Mouse (Mus musculus): ENCODE data around the gene Myo1d.

Myo1d gene

DNA sequence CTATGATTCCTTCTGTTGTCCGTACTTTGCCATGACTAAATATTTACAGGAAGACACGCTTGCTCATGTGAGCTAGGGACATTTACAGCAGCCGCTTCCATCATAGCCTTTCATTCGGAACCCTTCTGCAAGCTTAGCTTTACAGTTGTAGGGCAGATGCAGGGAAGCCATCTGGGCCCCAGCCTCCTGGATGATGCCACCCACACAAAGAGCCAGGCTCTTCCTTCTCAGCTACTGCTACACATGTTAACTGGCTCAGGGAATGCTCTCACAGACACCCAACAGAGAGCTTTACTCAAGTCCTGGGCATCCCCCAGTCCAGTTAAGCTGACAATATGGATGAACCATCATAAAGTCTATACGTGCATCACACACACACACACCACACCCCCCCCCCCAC, 224.4 kb downstream of the Myo1d start:
- in situ Hi-C loops (cut with MboI, MseI) = loop anchor here in 1 of 2 experiments (10.0 kb wide), 1 partner anchor 229 kb away; the partner anchor contains the start of gene Myo1d

DNA sequence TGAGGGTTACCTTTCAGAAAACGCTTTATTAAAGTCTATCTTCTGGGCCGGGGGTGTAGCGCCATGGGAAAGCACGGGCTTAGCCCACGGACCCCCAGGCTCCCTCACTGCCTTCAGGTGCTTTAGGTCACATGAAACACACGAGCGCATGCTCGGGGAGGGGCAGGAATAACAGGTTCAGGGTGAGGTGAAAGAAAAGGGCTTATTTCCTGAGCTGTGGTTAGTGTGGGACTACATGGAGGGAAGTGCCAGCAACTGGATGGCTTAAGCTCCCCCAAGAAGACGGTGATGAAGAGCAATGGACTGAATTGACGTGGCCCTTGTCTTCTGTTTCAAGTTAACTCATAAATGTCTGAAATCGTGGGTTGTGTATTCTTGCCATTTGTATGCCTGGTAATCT, 226.8 kb downstream of the Myo1d start:
- in situ Hi-C loops (cut with MboI, MseI) = loop anchor here in 1 of 2 experiments (10.0 kb wide), 1 partner anchor 232 kb away; the partner anchor contains the start of gene Myo1d

DNA sequence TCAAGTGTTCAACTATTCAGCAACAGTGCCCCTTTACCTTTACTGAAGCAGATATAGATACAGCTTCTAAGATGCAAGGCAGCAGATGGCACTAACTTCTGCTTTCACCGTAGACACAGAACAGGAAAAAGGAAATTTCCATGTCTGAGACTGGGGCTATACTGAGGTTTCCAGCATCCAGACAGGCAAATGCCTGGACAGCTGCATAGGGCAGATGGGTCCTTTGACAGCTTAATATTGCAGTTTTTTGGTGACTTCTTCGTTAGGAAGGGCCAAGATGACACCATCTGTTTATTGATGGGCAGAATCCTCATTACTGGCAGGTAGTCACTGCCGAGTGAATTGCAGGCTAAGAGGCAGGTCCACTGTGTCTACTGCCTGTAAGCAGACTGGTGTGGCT, 228.2 kb downstream of the Myo1d start:
- in situ Hi-C loops (cut with MboI, MseI) = loop anchor here in 1 of 2 experiments (10.0 kb wide), 1 partner anchor 233 kb away; the partner anchor contains the start of gene Myo1d

DNA sequence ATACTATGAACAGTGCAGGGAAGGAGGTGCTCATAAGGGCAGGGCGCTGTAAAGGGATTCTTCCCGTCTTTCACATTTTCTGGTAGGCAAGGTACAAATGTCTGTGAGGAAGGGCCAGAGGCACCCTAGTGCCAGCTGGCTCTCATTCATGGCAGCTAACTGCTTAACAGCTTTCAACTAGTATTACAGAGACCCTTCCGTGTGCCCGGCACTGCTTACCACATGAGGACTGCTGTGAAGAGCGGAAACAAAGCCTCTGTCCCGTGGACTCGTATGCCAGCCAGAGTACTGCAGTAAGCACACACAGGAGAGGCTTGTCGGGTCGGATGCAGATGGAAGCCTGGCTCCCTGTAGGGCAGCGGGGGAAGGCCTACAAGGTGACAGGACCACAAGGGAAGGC, 229.6 kb downstream of the Myo1d start:
- in situ Hi-C loops (cut with MboI, MseI) = loop anchor here in 1 of 2 experiments (10.0 kb wide), 1 partner anchor 235 kb away; the partner anchor contains the start of gene Myo1d

DNA sequence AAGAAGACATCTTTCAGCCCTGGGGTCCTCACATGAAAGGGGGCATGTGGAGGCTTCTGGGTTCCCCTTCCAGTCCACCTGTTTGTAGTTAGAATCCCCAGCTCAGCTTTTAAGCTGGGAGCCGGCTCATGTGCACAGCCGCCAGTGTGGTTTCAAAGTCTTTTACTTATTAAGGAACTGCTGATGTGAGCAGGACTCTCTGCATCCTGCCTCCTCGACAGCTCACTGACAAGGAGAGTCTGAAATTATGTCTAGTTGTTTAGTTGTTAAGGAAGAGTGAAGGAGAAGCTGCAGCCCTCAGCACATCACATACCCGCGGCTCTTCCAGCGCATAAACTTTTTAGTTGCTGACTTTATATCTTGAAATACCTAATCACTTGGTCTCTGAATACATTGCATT, 230.0 kb downstream of the Myo1d start:
- in situ Hi-C loops (cut with MboI, MseI) = loop anchor here in 1 of 2 experiments (10.0 kb wide), 1 partner anchor 235 kb away; the partner anchor contains the start of gene Myo1d

DNA sequence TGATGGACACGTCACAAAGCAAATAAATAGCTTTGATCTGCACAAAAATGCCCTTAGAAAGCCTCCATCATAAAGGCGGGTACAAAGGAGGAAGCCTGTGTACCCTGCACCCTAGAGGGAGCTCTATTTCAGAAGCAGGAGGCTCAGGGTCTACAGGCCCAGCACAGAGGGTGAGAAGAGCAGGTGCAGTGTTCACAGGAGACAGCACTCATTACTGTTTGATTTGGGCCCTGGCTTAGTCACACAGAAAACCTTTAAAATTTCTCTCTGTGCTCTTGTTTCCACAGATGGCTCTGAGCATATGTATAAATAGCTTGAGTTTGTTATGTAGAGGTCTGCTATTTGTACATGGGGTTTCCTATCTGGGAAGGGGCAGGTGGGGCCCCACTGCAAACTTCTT, 233.6 kb downstream of the Myo1d start:
- in situ Hi-C loops (cut with MboI, MseI) = no loop called here

DNA sequence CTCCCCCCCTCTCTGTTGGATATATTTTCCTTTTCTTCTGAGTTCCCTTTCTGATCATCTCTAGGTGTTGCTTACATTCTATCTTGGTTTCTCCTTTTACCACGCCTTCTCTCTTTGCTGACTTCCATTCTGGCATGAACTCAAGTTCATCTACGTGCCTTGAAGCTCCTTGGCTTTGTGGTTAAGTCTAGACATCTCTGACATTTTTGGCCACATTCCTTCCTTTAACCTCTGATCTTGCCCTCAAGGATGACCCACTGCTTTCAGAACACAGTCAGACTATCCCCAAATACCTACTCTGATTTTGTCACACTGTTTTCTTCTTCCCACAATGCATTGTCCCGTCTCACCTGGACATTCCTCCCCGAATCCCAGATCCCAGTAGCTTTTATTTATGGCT, 240.8 kb downstream of the Myo1d start:
- in situ Hi-C loops (cut with MboI, MseI) = no loop called here

DNA sequence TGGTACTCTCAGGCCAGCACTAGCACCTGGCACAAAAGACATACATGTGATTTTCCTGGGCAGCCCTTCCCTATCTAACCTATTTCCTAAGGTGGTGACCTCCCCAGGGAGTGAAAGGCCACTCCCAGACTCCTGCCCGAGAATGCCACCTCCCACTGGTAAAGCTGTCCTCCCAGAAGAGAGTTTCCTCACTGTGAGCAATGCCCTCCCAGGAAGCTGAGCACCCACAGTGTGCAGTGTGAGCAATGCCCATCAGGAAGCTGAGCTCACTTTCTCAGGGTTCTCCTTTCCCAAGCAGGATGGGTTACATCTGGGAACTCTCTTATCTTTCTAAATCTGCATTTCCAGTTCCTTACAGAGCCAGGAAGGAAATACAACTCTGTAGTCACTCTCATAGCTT, 246.9 kb downstream of the Myo1d start:
- in situ Hi-C loops (cut with MboI, MseI) = no loop called here

DNA sequence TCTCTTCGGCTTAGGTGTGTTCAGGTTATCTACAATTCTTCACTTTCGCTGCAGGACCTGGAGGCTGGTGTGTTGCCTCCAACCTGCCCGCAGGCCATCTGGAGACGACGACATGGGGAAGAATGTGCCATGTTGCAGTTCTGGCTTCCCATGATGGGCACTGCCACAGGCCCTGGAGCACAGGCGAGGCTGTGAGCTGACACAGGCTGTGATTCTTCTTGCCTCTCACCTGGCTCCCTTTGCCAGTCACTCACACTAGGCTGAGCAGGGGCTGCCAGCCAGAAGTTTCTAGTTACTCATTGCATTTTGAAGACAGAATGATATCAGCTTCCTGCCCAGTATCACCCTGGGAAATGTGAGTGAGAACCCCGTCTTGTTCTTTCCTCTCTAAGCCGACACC, 250.7 kb downstream of the Myo1d start:
- in situ Hi-C loops (cut with MboI, MseI) = no loop called here

DNA sequence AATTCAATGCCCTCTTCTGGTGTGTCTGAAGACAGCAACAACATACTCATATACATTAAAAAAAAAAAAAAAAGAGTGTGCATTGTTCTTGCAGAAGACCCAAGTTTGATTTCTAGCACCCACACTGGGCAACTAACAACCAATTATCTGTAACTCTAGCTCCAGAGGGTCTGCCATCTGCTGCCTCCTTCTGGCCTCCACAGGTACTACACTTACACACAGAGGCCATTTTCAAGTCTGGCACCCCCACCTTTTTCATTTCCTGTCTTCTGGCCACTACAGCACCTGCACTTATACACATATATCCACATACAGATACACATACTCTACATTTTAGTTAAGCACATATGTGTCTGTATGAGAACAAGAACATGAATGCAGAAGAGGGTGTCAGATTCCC, 252.1 kb downstream of the Myo1d start:
- in situ Hi-C loops (cut with MboI, MseI) = no loop called here

DNA sequence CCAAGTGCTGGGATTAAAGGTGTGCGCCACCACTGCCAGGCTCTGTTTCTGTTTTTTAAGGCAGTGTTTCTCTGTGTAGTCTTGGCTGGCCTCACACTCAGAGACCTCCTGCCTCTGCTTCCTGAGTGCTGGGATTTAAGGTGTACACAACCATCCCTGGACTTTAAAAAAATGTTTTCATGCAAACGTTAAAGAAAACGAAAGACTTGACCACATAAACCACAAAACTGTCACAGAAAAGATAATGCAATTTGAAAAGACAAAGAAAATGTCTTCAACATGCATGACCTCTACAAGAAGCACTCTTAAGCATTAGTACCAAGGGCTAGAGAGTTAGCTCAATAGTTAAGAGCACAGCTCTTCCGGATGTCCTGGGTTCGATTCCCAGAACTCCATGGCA, 255.6 kb downstream of the Myo1d start:
- in situ Hi-C loops (cut with MboI, MseI) = no loop called here

DNA sequence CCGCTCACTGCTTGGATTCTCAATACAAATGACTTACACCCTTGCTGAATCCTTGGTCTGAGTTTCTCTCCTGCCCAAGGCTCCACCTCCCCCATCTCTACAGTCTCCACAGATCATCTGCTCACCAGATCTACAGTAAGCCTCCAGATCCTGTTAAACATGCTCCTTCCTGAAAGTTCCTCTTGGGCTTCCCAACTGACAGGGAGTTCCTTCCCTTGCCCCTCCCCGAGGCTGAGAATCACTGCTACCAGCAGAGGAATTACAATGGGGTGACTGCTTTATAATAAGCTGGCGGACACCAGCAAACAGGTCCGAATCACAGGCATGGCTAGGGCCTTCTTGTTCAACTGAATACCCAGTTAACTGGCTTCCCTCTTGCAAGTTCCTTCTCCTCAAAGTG, 256.4 kb downstream of the Myo1d start:
- in situ Hi-C loops (cut with MboI, MseI) = no loop called here

DNA sequence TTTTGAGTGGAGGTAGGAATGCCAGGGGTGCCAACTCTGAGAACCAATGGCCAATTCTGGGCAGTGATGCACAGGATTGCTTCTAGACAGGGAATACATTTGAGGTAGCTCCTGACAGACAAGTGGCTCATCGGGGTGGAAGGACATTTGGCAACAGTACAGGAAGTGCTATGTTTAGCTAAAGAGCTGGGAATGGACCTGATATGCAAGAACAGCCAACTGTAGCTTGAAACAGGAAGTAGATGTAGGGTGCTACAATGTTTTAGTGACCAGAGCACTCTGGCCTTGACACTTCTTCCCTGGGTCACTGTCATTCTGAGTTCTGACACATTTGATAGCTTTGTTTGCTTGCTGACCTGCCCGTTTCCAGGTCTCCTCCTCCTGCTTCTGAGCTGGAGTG, 257.0 kb downstream of the Myo1d start:
- in situ Hi-C loops (cut with MboI, MseI) = no loop called here

DNA sequence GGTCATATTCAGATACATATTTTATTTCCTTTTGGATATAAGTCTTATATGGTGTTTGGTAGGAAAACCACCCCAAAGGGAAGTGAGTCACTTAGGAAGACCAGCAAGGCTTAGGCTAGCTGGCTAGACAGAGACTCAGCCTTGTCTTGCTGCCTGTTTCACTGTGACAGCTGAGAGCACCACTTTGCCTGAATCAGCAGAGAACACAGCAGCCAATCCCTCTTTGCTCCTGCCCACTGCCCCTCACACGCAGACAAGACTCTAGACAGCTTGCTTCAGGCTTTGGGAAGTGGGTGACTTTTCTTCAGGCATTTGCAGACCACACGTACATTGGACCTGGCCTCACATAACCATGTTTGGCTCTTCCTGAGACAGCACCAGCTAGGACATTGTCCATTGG, 258.7 kb downstream of the Myo1d start:
- in situ Hi-C loops (cut with MboI, MseI) = no loop called here

DNA sequence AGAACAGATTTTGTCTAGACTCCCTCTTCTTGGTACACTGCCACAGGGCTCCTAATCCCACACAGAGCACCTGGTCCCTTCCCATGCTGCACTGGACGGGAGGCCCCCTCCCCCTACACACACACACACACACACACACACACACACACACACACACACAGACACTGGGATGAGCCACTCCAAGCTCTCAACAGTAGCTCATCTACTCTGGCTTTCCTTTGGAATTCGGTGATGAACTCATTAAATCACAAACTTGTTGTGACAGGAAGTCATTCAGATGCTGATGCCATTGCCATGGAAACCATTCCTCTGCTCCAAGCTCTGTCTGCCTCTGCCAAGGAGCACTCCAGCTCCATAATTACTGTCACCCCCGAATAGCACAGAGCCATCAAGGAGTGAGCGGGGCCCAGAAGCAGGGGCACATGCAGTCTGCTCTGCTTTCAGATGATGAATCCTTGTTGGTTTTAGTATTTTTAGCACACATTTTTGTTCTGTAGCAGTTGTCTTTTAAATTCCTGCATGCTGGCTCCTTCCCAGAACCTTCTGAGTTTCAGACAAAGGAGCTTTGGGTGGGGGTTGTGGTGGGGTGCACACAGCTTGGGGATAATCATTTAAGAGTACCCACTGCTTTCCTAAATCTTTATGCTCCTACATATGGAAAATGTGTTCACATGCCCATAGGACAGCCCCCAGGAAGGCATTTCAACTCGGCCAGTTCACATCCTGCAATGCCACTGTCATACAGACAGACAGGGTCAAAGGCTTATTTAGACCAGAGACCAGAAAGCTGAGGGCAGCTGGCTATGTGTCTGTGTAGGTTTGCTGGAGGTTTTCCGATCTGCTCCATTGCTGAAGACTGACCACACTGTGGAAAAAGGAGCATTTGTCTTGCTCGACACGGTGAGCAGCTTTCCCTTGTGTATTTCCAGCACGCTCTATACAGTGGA, 261.1 kb downstream of the Myo1d start:
- in situ Hi-C loops (cut with MboI, MseI) = no loop called here

DNA sequence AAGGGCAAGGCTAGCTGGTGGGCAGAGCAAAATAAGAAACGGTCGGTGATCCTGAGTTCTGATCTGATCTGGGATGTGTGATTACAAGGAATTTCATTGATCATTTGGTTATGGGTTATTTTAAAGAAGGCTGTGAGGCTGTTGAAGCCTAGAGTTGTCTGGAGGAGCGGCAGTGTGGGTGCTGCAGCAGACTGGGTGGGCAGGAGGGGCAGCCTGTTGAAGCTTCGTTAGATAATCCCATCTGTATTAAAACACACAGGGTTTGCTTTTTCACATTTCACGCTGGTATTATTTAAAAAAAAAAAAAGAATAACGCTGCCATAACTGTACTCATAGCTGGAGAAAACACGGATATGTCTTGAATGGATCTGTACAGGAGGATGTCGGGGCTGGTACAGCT, 263.9 kb downstream of the Myo1d start:
- in situ Hi-C loops (cut with MboI, MseI) = no loop called here

DNA sequence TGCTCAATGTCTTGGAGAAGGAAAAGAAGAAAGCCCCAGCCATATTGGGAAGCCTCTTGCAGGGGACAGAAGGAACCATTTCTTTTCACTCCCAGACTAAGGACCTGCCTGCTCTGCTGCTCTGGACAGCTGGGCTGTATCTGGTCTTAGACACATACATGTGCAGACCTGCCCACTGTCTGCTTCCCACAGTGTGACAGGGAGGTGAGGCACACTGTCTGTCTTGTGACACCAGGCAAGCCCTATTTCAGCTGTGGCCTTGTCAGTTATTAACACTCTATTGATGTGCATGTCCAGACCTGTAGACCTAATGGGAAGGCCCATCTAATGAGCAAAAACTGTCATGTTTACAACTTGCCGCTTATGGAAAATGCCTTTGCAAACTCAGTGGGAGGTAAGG, 264.5 kb downstream of the Myo1d start:
- in situ Hi-C loops (cut with MboI, MseI) = no loop called here

DNA sequence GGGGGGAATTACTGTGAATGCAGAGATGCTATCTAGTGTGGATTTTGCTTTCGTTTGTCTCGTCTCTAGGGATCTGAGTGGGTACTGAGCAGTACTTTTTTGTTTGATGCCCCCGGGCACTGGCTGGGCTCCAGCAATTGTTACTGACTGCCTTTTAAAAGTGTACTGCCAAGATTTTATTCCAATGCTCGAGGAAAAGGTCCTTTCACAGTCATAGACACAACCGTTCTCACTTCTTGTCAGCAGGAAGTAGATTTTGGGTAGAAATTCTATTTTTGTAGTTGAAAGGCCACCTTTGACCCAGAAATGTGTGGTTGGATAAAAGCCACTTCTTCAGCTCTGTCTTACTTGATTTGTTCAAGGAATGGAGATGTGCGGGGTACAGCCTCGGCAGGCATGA, 266.0 kb downstream of the Myo1d start:
- in situ Hi-C loops (cut with MboI, MseI) = no loop called here

DNA sequence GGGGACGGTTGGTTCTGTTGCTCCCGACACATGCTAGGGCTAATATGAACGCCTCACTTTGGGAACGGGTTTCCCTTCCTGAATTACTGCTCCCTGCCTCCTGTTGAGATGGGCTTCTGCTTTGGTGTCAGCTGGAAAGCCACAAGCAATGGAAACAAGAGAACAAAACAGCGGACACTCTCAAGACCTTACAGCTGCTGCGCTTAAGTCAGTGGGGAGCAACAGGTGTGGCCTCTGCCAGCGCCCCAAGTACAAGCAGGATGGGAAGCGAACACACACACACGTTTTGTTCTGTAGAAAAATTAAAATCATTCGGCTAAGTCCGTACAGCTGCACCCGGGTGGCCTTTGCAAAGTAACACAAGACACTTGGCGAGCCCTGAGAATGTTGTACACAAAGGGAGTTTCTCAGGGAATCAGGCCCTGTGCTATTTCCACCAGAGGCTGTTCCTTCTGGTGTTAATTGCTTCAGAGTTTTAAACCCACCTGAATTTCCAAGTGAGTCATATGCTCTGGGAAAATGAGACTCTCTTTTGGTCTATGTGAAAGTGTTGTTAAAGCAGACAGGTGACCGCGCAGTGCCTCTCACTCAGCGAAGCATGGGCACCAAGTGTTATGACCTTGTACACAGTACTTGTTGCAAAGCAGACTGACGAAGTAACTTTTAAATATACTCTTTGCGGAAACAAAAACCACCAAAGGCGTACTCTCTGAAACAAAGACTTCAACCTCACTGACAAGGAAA, 267.3 kb downstream of the Myo1d start:
- in situ Hi-C loops (cut with MboI, MseI) = no loop called here

DNA sequence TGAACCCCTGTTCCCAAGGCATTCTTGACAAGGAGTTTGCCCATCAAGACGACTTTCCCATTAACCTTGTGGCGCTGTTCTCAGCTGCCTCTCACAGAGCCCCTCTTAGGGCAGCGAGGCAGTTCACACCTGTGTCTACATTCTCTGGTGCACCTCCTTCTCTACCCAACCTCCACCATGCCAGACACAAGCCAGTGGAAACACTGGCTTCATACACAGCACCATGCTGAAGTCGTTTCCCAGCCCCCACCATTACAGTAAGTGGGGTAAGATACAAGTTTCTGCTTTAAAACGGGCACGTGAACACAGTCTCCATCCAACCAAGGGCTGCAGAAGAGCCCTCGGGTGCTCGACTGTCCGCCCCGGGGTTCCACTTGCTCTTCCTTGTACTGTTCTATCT, 269.7 kb downstream of the Myo1d start:
- in situ Hi-C loops (cut with MboI, MseI) = no loop called here

DNA sequence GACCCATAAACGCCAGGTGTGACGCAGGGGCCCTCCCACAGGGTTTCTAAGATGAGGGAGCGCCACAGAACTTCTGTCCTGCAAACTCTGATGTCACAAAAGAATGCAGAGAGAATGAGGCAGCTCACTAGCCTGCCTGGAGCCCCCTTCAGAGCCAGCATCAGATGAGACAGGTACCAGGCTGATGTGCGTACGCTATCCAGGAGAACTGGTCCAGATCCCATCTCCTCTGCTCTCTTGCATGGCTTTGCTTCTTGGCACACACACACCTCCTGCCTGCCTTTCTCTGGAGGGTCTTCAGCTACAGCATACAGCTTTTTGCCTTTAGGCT, 270.7 kb downstream of the Myo1d start:
- in situ Hi-C loops (cut with MboI, MseI) = loop anchor here in 1 of 2 experiments (10.0 kb wide), 1 partner anchor 1416 kb away; no protein-coding TSS in a partner anchor
